Mouse (Mus musculus) left cerebral cortex, postnatal 10 days (tissue): ENCODE results near the gene Kdm2b. TPM values are rescaled to one million over a fixed set of nuclear protein-coding genes. Genes with fewer than 3 reads are reported as not detected.

Source experiments
- DNase-seq, 2 experiments: peaks; one replicate each; pipeline ENCODE4 v3.0.0; 2021 to 2022; ENCODE audit warnings: low spot score in 2 of 2, mixed read lengths in 1 of 2; ENCODE audit errors: extremely low spot score in 1 of 2
- intact Hi-C: fragments of 180-260 bp; cut with DNase I; formaldehyde crosslinking; loops from one replicate; pipeline ENCODE4 v1.15.1; 2025
- total RNA-seq, 2 experiments: library from RNA; stranded (reverse); gene quantifications; 2 replicates each; pipeline ENCODE4 v1.2.3; 2021

Kdm2b gene
- total RNA-seq, 2 experiments from 2014 or later = 48.9 to 51.1 TPM

GRCm38 (mm10) chr5:122884594-122885348 lies 104.9 kb downstream of the Kdm2b start:
- intact Hi-C loops = loop anchor here (5.0 kb wide), 1 partner anchor 72 kb away; no protein-coding TSS in a partner anchor
- DNase-seq = no peak

- intact Hi-C loops = loop anchor here (5.0 kb wide), 1 partner anchor 71 kb away; no protein-coding TSS in a partner anchor
- DNase-seq = no peak
Measured at GRCm38 (mm10) chr5:122883652-122884235, 105.9 kb downstream of the Kdm2b start.

GRCm38 (mm10) chr5:122883237-122883636 lies 106.4 kb downstream of the Kdm2b start:
- no peak for DNase-seq
- intact Hi-C loops = loop anchor here (5.0 kb wide), 1 partner anchor 71 kb away; no protein-coding TSS in a partner anchor

- intact Hi-C loops = loop anchor here (5.0 kb wide), 1 partner anchor 70 kb away; no protein-coding TSS in a partner anchor
- no peak for DNase-seq
Measured at GRCm38 (mm10) chr5:122882256-122883050, 107.2 kb downstream of the Kdm2b start.

GRCm38 (mm10) chr5:122881313-122881712 lies 108.3 kb downstream of the Kdm2b start:
- peak; percentile 36 to 72 for DNase-seq
- intact Hi-C loops = loop anchor here (5.0 kb wide), 1 partner anchor 69 kb away; no protein-coding TSS in a partner anchor

- DNase-seq = no peak
- intact Hi-C loops = loop anchor here (5.0 kb wide), 1 partner anchor 68 kb away; no protein-coding TSS in a partner anchor
Measured at GRCm38 (mm10) chr5:122880241-122880980, 109.2 kb downstream of the Kdm2b start.

GRCm38 (mm10) chr5:122876671-122877070 lies 113.0 kb downstream of the Kdm2b start:
- DNase-seq = no peak
- intact Hi-C loops = no loop called here

- intact Hi-C loops = no loop called here
- no peak for DNase-seq
Measured at GRCm38 (mm10) chr5:122874359-122874758, 115.3 kb downstream of the Kdm2b start.

- intact Hi-C loops = no loop called here
Measured at GRCm38 (mm10) chr5:122873573-122873972, 116.0 kb downstream of the Kdm2b start.

GRCm38 (mm10) chr5:122872626-122873025 lies 117.0 kb downstream of the Kdm2b start:
- intact Hi-C loops = no loop called here
- no peak for DNase-seq

More at GRCm38 (mm10) chr5:122873573-122873972, 116.0 kb downstream of the Kdm2b start:
- DNase-seq = no peak

- intact Hi-C loops = no loop called here
- no peak for DNase-seq
Measured at GRCm38 (mm10) chr5:122863053-122863452, 126.6 kb downstream of the Kdm2b start.

GRCm38 (mm10) chr5:122855858-122856257 lies 133.8 kb downstream of the Kdm2b start:
- intact Hi-C loops = no loop called here

GRCm38 (mm10) chr5:122852611-122853010 lies 137.0 kb downstream of the Kdm2b start:
- intact Hi-C loops = loop anchor here (5.0 kb wide), 1 partner anchor 40 kb away; no protein-coding TSS in a partner anchor
- no peak for DNase-seq

More at GRCm38 (mm10) chr5:122855858-122856257, 133.8 kb downstream of the Kdm2b start:
- no peak for DNase-seq

GRCm38 (mm10) chr5:122850319-122851002 lies 139.2 kb downstream of the Kdm2b start:
- intact Hi-C loops = loop anchor here (5.0 kb wide), 1 partner anchor 38 kb away; no protein-coding TSS in a partner anchor
- DNase-seq = peak in 1 of 2 experiments; percentile 87

- DNase-seq = peak; percentile 96 to 99
- intact Hi-C loops = loop anchor here (5.0 kb wide), 1 partner anchor 37 kb away; no protein-coding TSS in a partner anchor
Measured at GRCm38 (mm10) chr5:122849521-122850318, 139.9 kb downstream of the Kdm2b start, which contains the start of gene Rnf34. Rnf34 (plus strand) TSS chr5:122850048.

GRCm38 (mm10) chr5:122843799-122844198 lies 145.8 kb downstream of the Kdm2b start:
- DNase-seq = no peak
- intact Hi-C loops = no loop called here

GRCm38 (mm10) chr5:122841126-122841525 lies 148.5 kb downstream of the Kdm2b start:
- intact Hi-C loops = no loop called here
- DNase-seq = no peak
